Mouse (Mus musculus): Measurements from ENCODE around the gene Tmem229a. TPM values are rescaled to one million over a fixed set of nuclear protein-coding genes. Genes with fewer than 3 reads are reported as not detected.

Tmem229a gene
- total RNA-seq, 1 experiment, result 0.62 TPM

DNA sequence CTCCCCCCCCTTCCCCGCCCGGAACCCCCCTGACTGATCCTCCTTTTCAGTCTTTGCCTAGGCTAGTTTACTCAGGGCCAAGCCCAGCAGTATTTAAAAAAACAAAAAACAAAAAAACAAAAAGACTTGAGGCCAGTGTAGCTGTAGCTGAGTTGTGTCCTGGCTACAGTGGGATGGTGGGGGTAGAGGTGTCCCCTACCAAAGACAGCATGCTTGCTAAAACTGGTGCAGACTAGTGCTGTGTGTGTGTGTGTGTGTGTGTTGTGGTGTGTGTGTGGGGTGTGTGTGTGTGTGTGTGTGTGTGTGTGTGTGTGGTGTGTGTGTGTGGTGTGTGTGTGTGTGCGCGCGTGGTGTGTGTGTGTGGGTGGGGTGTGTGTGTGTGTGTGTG, 483 bp upstream of the Tmem229a start:
- Histone ChIP-seq H3K9me3 (ENCODE audit: control insufficient read depth, insufficient read depth, low read depth, low read length) (no peaks in the 10 kb centered on the region), H3K9ac (ENCODE audit: insufficient read depth, low read depth, low read length, poor library complexity, severe bottlenecking) (no peak overlapping the region), H3K36me3 (ENCODE audit: control insufficient read depth, insufficient read depth, low read length, poor library complexity, severe bottlenecking) (no peaks in the 10 kb centered on the region), H3K4me3 (ENCODE audit: insufficient read depth in 1 of 2, low read depth in 1 of 2, low read length in 2 of 2, poor library complexity in 1 of 2, severe bottlenecking in 1 of 2) (peak overlapping the region; percentile 71 to 84; a peak in 3 of 4 replicates), H3K27ac (ENCODE audit: insufficient read depth, low read depth, low read length, poor library complexity, severe bottlenecking) (no peak overlapping the region), H3K4me1 (ENCODE audit: control insufficient read depth in 2 of 2, insufficient read depth in 2 of 2, low read length in 2 of 2, poor library complexity in 1 of 2) (peaks cover 0 to 4% of the 10 kb centered on the region in 2 experiments; a peak in 1 of 4 replicates)
- no peak for DNase-seq (ENCODE audit: low read depth, low spot score)
- in situ Hi-C loops (cut with MboI; ENCODE audit: low sequenced_read_pairs in 2 of 2, unreplicated experiment in 2 of 2), result no loop called here
- TF ChIP-seq CHD2 (IDR thresholded peaks at IDR 0.05; ENCODE audit: low read depth, low read length) (no peak), MAFK (IDR thresholded peaks at IDR 0.05; ENCODE audit: insufficient read depth, low read depth, low read length) (no peak), ZC3H11A (IDR thresholded peaks at IDR 0.05; ENCODE audit: borderline replicate concordance, low read depth, low read length) (no peak), ZNF384 (IDR thresholded peaks at IDR 0.05; ENCODE audit: low read depth, low read length) (no peak), HCFC1 (IDR thresholded peaks at IDR 0.05; ENCODE audit: borderline replicate concordance, insufficient read depth, low read length) (no peak)

DNA sequence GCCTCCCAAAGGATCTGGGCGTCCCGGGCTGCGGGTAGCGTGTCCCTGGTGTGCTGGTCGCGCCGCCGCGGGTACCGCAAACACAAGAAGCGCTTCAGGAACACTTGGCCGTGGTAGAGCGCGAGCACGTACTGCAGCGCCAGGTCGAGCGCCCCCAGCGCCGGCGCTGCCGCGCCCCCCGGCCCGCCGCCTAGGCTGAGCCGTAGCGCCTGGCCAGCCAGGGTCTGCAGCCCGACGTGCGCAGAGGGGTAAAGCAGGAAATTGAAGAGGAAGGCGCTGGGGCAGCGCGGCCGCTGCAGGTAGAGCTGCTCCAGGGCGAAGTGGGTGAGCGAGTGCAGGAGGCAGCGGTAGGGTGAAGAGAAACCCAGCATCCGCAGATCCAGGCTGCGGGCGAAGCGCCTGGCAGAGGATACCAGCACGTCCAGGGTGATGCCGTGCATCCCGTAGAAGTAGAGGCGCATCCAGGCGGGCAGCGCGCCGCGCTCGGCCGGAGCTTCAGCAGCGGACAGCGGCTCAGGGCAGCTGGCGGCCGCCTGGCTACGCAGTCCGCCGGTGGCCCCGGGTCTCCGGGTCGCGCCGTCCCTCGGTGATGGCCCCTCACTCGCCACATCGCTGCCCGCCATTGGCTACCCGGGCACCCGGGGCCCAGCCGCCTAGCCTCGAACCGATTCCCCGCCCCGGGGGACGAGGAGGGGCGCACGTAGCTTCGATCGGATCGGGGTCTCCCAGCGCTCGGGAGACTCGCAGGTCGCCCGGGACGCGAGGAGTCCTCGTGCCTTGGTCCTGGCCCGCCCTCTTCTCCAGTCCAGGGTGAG, 759 bp downstream of the Tmem229a start:
- no peak for DNase-seq (ENCODE audit: low read depth, low spot score)
- Histone ChIP-seq H3K36me3 (ENCODE audit: control insufficient read depth, insufficient read depth, low read length, poor library complexity, severe bottlenecking) (no peaks in the 10 kb centered on the region), H3K4me1 (ENCODE audit: control insufficient read depth in 2 of 2, insufficient read depth in 2 of 2, low read length in 2 of 2, poor library complexity in 1 of 2) (peaks cover 0 to 4% of the 10 kb centered on the region in 2 experiments; a peak in 1 of 4 replicates), H3K4me3 (ENCODE audit: insufficient read depth in 1 of 2, low read depth in 1 of 2, low read length in 2 of 2, poor library complexity in 1 of 2, severe bottlenecking in 1 of 2) (peak overlapping the region; percentile 71 to 84), H3K9ac (ENCODE audit: insufficient read depth, low read depth, low read length, poor library complexity, severe bottlenecking) (peak overlapping the region; percentile 69), H3K9me3 (ENCODE audit: control insufficient read depth, insufficient read depth, low read depth, low read length) (no peaks in the 10 kb centered on the region), H3K27ac (ENCODE audit: insufficient read depth, low read depth, low read length, poor library complexity, severe bottlenecking) (no peak overlapping the region; the same call in 1 of the 2 replicates)
- no peak for TF ChIP-seq ZNF384 (IDR thresholded peaks at IDR 0.05; ENCODE audit: low read depth, low read length)
- TF ChIP-seq HCFC1 (IDR thresholded peaks at IDR 0.05; ENCODE audit: borderline replicate concordance, insufficient read depth, low read length), result no peak
- TF ChIP-seq MAFK (IDR thresholded peaks at IDR 0.05; ENCODE audit: insufficient read depth, low read depth, low read length), result no peak
- no peak for TF ChIP-seq ZC3H11A (IDR thresholded peaks at IDR 0.05; ENCODE audit: borderline replicate concordance, low read depth, low read length)
- no peak for TF ChIP-seq CHD2 (IDR thresholded peaks at IDR 0.05; ENCODE audit: low read depth, low read length)
- in situ Hi-C loops (cut with MboI; ENCODE audit: low sequenced_read_pairs in 2 of 2, unreplicated experiment in 2 of 2), result no loop called here

DNA sequence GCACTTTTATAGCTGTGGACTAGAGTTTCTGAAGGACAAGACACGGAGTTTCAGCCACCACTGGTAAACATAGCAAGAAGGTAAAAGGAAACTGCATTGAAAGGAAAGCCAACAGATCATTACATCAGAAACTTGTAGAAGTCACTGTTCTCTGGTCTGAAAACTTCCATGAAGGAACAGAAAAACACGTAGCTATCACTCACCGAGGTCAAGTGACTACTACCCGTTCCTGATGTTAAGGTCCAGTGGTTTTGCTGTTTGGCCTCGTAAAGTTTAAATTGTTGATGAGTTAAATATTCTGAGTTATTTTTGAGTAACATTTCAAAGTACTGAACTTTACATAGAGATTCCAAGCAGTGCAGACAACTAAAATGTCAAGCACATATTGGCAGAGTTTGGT, 2.0 kb downstream of the Tmem229a start:
- DNase-seq (ENCODE audit: low read depth, low spot score), result no peak
- no peaks in the 10 kb centered on the region for H3K36me3 ChIP-seq (ENCODE audit: control insufficient read depth, insufficient read depth, low read length, poor library complexity, severe bottlenecking)
- no peaks in the 10 kb centered on the region for H3K9me3 ChIP-seq (ENCODE audit: control insufficient read depth, insufficient read depth, low read depth, low read length)
- in situ Hi-C loops (cut with MboI; ENCODE audit: low sequenced_read_pairs in 2 of 2, unreplicated experiment in 2 of 2), result no loop called here
- TF ChIP-seq MAFK (IDR thresholded peaks at IDR 0.05; ENCODE audit: insufficient read depth, low read depth, low read length) (no peak), HCFC1 (IDR thresholded peaks at IDR 0.05; ENCODE audit: borderline replicate concordance, insufficient read depth, low read length) (no peak), ZNF384 (IDR thresholded peaks at IDR 0.05; ENCODE audit: low read depth, low read length) (no peak), ZC3H11A (IDR thresholded peaks at IDR 0.05; ENCODE audit: borderline replicate concordance, low read depth, low read length) (no peak)
- H3K4me3 ChIP-seq (ENCODE audit: insufficient read depth in 1 of 2, low read depth in 1 of 2, low read length in 2 of 2, poor library complexity in 1 of 2, severe bottlenecking in 1 of 2), result no peak overlapping the region
- peaks cover 0 to 4% of the 10 kb centered on the region in 2 experiments; a peak in 1 of 4 replicates for H3K4me1 ChIP-seq (ENCODE audit: control insufficient read depth in 2 of 2, insufficient read depth in 2 of 2, low read length in 2 of 2, poor library complexity in 1 of 2)
- no peak overlapping the region for H3K9ac ChIP-seq (ENCODE audit: insufficient read depth, low read depth, low read length, poor library complexity, severe bottlenecking)
- no peak overlapping the region for H3K27ac ChIP-seq (ENCODE audit: insufficient read depth, low read depth, low read length, poor library complexity, severe bottlenecking)

DNA sequence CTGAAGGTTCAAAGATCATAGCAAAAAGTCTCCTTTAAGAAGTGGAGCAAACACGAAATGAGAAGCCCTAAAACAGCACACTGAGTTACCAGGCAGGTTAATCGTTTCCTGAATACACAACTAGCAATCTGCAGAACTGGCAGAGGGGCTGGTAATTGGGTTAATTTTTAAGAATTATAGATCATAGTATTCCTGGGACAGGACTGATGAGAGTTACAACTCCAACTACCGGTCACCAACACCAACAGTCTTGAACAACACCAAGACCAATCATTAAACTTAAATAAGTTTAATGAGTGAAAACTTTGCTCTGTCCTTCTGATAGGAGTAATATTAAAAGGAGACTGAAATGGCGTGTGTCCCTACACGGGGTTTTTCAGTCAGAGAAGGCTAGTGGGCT, 3.8 kb downstream of the Tmem229a start:
- Histone ChIP-seq H3K4me3 (ENCODE audit: insufficient read depth in 1 of 2, low read depth in 1 of 2, low read length in 2 of 2, poor library complexity in 1 of 2, severe bottlenecking in 1 of 2) (no peak overlapping the region), H3K36me3 (ENCODE audit: control insufficient read depth, insufficient read depth, low read length, poor library complexity, severe bottlenecking) (no peaks in the 10 kb centered on the region), H3K9ac (ENCODE audit: insufficient read depth, low read depth, low read length, poor library complexity, severe bottlenecking) (no peak overlapping the region), H3K9me3 (ENCODE audit: control insufficient read depth, insufficient read depth, low read depth, low read length) (no peaks in the 10 kb centered on the region), H3K4me1 (ENCODE audit: control insufficient read depth in 2 of 2, insufficient read depth in 2 of 2, low read length in 2 of 2, poor library complexity in 1 of 2) (peaks cover 0 to 4% of the 10 kb centered on the region in 2 experiments; a peak in 1 of 4 replicates), H3K27ac (ENCODE audit: insufficient read depth, low read depth, low read length, poor library complexity, severe bottlenecking) (no peak overlapping the region)
- in situ Hi-C loops (cut with MboI; ENCODE audit: low sequenced_read_pairs in 2 of 2, unreplicated experiment in 2 of 2), result no loop called here
- no peak for DNase-seq (ENCODE audit: low read depth, low spot score)
- TF ChIP-seq ZNF384 (IDR thresholded peaks at IDR 0.05; ENCODE audit: low read depth, low read length), result no peak
- no peak for TF ChIP-seq HCFC1 (IDR thresholded peaks at IDR 0.05; ENCODE audit: borderline replicate concordance, insufficient read depth, low read length)
- no peak for TF ChIP-seq CHD2 (IDR thresholded peaks at IDR 0.05; ENCODE audit: low read depth, low read length)
- no peak for TF ChIP-seq ZC3H11A (IDR thresholded peaks at IDR 0.05; ENCODE audit: borderline replicate concordance, low read depth, low read length)
- no peak for TF ChIP-seq MAFK (IDR thresholded peaks at IDR 0.05; ENCODE audit: insufficient read depth, low read depth, low read length)
